Comparison of ENCODE assay signal across 19 mouse cellular contexts in the genomic region with DNA sequence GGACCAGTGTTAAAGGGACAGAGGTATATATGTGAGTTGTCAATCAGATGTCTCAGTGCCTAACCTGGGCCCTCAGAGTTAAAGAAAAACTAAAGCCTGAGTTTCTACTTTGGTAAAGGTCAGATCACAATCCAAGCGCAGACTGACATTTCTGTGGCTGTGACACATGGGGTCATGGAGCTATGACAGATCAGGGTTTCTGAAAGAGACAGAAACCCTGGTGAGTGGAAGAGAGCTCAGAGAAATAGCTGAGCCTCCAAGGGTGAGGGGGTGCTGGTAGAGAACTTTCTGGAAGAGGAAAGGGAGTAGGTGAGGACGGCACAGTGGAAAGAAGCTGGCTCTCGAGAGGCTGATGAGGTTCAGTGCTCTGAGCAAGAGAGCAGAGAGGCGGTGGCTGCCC. TPM values are rescaled to one million over a fixed set of nuclear protein-coding genes. Genes with fewer than 3 reads are reported as not detected.
"Had no signal": no experiment of that assay in that cellular context is flagged by ENCODE, and none has a peak within 500 bp of the region (broad histone marks: within the 10 kb centered on the region; RNA-seq: fewer than 3 reads in every experiment).

No protein-coding gene starts in this region.

- H3K27ac ChIP-seq: midbrain, embryonic 10.5 days; midbrain, embryonic 12.5 days; neural tube, embryonic 13.5 days; neural tube, embryonic 15.5 days had no signal

- DNase-seq: lung, adult 18-20 months; lung, embryonic 14.5 days; lung, postnatal 10 days; midbrain, embryonic 14.5 days; retina, postnatal 1 day; right cerebral cortex, adult 18-20 months; right cerebral cortex, postnatal 25 days; right cerebral cortex, postnatal 4 days; spleen, adult 18-20 months; thymus, adult 18-20 months; thymus, postnatal 14 days; thymus, postnatal 36 days had no signal

- H3K4me3 ChIP-seq: midbrain, embryonic 10.5 days; midbrain, embryonic 12.5 days; myocyte; neural tube, embryonic 13.5 days; neural tube, embryonic 15.5 days had no signal

RNA-seq across cellular contexts. Expression of gene Mamstr, which starts 6.9 kb away (rescaled TPM):
- total RNA-seq: megakaryocyte, adult 5-6 weeks; megakaryocyte-erythroid progenitor cell, adult 5-6 weeks had no signal

RNA-seq across cellular contexts. Expression of gene Rasip1, which starts 19.4 kb away (rescaled TPM):
- total RNA-seq: megakaryocyte-erythroid progenitor cell, adult 5-6 weeks had no signal

RNA-seq across cellular contexts. Expression of gene Fut2, which starts 19.5 kb away (rescaled TPM):
- total RNA-seq: megakaryocyte, adult 5-6 weeks; megakaryocyte-erythroid progenitor cell, adult 5-6 weeks had no signal

RNA-seq across cellular contexts. Expression of gene Izumo1, which starts 25.1 kb away (rescaled TPM):
- total RNA-seq: megakaryocyte-erythroid progenitor cell, adult 5-6 weeks had no signal

RNA-seq across cellular contexts. Expression of gene Fut1, which starts 29.6 kb away (rescaled TPM):
- total RNA-seq: megakaryocyte, adult 5-6 weeks; megakaryocyte-erythroid progenitor cell, adult 5-6 weeks had no signal
